Mouse (Mus musculus) kidney, adult 2 months (tissue): Measurements from ENCODE around the gene Ubr1.

Source experiments
- CTCF ChIP-seq: fragments of 200-500 bp; conservative IDR thresholded peaks from 2 replicates; pipeline ENCODE4 v1.5.1; 2011; ENCODE audit warnings: low read depth, mild to moderate bottlenecking, control low read depth, low read length, moderate library complexity, mixed read lengths; ENCODE audit not compliant: insufficient read depth, insufficient read length
- POLR2A ChIP-seq: fragments of 200-500 bp; IDR thresholded peaks from one replicate; pipeline ENCODE4 v1.6.1; 2011; ENCODE audit warnings: low read depth, low read length, control low read depth

- TF ChIP-seq CTCF = no peak
- no peak for TF ChIP-seq POLR2A
Measured at GRCm38 (mm10) chr2:120965486-120965885, 5.0 kb downstream of the Ubr1 start.
